Mouse (Mus musculus): Measurements from ENCODE around the gene Klk1b4.
A peak's percentile ranks its signal among the peaks of the same experiment; 100 is the strongest.
"Not testable (repeated sequence)": the region's sequence is repeated elsewhere in the genome, so short reads cannot be mapped to it uniquely, and the experiment has no call there.

Gene Klk1b4

GRCm38 (mm10) chr7:44207135-44207534 is at the start of gene Klk1b4:
Gene Klk1b4, plus strand, starts transcription at chr7:44207435.
- DNase-seq (ENCODE audit: low spot score): not testable (repeated sequence)

DNA sequence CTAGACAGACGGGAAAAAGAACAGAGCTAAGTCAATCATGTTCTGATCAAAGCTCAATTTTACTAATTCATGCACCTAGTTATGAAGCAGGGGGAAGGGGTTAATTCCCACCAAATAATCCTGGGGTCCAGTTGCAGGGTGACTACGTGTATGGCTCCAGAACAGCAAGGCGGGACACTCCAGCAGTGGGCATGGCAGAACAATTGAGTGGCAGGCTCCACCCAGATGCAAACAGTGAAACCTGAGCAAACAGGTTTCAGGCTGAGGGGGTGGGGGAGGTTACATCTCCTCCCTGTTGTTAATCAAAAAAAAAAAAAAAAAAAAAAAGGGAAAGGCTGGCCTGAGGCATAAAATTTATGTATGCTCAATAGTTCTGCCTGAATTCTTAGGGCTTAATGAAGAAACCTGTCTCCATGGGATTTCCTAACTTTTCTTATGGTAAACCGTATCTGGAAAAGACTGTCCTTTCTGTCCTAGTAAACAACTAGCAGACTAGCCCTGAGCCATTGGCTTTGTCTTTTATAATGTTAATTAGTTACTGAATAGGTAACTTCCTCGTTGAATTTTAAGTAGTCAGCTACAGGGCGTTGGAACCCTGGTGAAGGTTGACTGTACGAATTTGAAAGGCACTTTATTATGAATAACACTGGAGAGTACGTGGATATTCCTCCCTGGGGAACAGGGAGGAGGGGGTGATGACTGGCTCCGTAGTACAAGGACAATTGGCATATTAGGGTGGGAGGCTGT is 27.8 kb upstream of the Klk1b4 start:
- DNase-seq (ENCODE audit: low spot score): no peak

- DNase-seq (ENCODE audit: low spot score): not testable (repeated sequence)
Observed at GRCm38 (mm10) chr7:44186516-44186915, 20.7 kb upstream of the Klk1b4 start.

GRCm38 (mm10) chr7:44187936-44188335 is 19.3 kb upstream of the Klk1b4 start, which contains the start of gene Klk1b24:
Gene Klk1b24, plus strand, starts transcription at chr7:44188236.
- not testable (repeated sequence) for DNase-seq (ENCODE audit: low spot score)

DNA sequence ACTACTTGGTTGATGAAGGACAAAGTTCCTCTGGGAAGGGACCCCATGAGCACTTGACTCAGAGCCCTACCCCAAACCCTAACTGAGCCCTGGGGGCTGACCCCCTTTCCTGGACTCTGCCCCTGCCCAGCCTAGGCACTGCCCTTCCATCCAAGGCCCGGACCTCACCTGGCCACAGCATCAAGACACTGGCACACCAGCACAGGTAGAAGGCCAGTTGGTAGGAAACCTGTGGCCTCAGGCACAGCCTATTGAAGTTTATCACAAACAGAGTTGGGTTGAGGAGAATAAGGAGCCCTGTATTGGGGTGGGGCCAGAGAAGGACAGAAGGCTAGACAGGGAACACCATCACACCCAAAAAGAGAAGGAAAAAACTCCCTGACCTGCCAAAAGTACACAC is 13.8 kb upstream of the Klk1b4 start:
- not testable (repeated sequence) for DNase-seq (ENCODE audit: low spot score)

DNA sequence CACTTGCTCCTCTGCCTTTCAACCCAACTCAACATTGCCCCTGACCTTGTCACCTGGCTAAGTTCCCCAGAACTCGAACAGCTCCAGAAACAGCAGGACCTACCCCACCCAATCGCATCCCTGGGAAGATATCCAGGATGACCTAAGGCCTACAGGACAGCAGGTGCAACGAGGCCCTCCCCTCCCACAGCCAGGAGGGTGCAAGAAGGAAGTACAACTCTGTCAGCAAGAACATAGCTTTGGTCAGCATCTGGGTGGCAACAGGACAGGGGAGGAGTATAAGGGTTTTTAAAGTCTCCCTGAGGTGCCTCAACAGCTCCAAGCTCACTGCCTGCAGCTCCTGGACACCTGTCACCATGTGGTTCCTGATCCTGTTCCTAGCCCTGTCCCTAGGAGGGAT is 9.3 kb upstream of the Klk1b4 start, which contains the start of gene Klk1b3:
Klk1b3 (plus strand) TSS at position 301 of the 400 bp plus-strand sequence.
- DNase-seq (ENCODE audit: low spot score): no peak

DNA sequence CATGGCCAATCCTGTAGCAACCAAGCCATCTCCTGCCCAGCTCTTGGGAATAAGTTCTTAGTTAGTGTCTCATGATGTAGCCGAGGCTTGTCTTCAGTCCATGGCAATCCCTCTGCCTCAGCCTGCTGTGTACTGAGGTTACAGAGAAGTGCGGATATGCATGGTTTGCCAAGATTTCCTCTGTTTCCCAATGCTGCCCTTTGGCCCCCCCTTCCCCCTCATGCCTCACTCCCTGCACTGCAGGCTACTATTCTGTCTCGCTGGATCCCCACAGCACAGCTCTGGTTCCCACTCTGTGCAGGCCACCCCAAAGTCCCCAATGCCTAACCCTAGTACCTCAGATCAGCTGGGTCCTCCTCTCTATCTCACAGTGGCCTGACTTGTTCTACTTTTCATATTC is 1.1 kb downstream of the Klk1b4 start:
- DNase-seq (ENCODE audit: low spot score): no peak

GRCm38 (mm10) chr7:44215645-44216044 is 8.4 kb downstream of the Klk1b4 start, which contains the start of gene Klk1b5:
Gene Klk1b5, plus strand, starts transcription at chr7:44215945.
- DNase-seq (ENCODE audit: low spot score): no peak

GRCm38 (mm10) chr7:44221601-44222000 is 14.4 kb downstream of the Klk1b4 start:
- not testable (repeated sequence) for DNase-seq (ENCODE audit: low spot score)

DNA sequence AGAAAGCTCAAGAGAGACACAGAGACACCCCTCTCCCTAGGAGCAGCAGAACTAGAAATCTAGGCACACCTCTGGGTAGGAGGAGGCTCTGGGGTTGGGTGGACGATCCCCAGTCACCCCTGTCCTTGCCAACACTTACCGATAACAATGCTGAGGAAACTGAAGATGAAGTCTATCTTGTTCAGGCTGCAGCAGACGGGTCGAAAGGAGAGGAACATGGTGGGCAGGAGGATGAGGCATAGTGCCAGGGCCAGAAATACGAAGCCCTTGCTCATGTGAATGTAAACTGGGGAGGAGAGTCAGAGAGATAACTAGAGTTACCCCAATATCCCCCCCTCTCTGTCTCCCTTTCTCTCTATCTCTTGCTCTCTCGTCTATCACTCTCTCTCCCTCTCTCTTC is 15.1 kb downstream of the Klk1b4 start:
- not testable (repeated sequence) for DNase-seq (ENCODE audit: low spot score)

DNA sequence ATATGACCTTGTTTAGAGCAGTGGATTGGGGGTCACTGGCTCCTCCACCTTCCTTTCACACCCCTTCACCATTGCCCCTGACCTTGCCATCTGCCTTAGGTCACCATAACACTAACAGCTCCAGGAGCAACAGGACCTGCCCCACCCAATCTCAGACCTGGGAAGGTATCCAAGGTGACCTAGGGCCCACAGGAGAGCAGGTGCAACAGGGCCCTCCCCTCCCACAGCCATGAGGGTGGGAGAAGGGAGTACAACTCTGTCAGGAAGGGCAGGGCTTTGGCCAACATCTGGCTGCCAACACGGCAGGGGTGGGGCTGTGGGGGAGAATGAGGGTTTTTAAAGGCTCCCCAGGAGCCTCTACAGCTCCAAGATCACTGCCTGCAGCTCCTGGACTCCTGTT is 17.8 kb downstream of the Klk1b4 start, which contains the start of gene Klk1:
Klk1 (plus strand) TSS at position 285 of the 400 bp plus-strand sequence.
- no peak for DNase-seq (ENCODE audit: low spot score)

GRCm38 (mm10) chr7:44235909-44236308 is 28.7 kb downstream of the Klk1b4 start, which contains the start of gene Gm36864:
Gene Gm36864, plus strand, starts transcription at chr7:44236177.
- no peak for DNase-seq (ENCODE audit: low spot score)

DNA sequence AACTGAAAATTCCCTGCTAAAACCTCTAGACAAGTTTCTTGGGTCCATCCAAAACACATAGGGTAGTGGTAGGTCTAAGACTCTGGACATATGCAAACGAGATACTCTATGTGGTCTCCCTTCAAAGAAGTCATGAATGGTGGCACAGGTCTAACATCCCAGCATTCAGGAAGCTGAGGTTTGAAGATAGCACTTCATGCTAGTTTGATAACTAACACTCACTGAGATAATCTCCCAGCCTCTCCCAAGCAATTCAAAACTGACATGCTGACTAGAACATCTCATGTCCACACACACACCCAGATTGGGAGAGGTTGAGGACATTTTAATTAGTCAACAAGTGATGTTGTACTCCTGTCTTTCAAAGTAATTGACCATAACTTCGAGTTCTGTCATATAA is 32.7 kb downstream of the Klk1b4 start:
- no peak for DNase-seq (ENCODE audit: low spot score)

DNA sequence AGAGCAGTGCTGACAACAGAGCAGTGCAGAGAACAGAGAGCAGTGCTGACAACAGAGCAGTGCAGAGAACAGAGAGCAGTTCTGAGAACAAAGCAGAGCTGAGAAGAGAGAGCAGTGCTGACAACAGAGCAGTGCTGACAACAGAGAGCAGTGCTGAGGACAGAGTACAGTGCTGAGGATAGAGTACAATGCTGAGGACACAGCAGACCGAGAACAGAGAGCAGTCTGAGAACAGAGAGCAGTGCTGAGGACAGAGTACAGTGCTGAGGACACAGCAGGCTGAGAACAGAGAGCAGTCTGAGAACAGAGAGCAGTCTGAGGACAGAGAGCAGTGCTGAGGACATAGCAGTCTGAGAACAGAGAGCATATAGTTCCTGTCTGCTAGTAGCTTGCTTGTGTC is 33.5 kb downstream of the Klk1b4 start:
- DNase-seq (ENCODE audit: low spot score): no peak

DNA sequence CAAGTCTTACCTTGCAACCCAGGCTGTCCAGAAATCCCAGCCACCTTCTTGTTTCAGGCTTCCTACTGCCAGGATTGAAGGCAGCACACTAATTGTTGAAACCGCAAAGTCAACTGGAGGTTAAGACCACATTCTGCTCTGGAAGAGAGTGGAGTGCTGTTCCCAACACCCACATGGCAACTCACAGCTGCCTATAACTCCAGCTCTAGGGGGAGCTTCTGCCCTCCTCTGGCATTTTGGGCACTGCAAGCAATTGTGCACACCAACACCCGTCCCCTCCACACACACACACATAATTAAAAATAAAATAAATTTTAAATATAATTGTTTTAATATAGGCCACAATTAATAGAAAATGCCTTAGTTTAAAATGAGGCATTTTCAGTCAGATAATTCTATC is 33.9 kb downstream of the Klk1b4 start:
- no peak for DNase-seq (ENCODE audit: low spot score)

DNA sequence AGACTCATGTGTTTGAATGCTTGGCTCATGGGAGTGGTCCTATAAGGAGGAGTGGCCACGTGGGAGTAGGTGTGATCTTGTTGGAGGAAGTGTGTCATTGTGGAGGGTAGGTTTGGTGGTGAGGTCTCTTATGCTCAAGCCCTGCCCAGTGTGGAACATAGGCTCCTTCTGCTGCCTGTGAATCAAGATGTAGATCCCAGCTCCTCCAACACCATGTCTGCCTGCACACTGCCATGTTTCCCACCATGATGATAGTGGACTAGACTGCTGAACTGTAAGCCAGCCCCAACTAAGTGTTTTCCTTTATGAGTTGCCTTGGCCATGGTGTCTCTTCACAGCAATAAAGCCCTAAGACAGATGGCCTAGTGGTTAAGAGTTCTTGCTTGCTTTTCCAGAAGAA is 36.8 kb downstream of the Klk1b4 start:
- DNase-seq (ENCODE audit: low spot score): no peak

GRCm38 (mm10) chr7:44246055-44246983 is 39.1 kb downstream of the Klk1b4 start, which contains the start of the genes 1700028J19Rik and 2410002F23Rik:
Gene 1700028J19Rik, minus strand, starts transcription at chr7:44246695.
Gene 2410002F23Rik, plus strand, starts transcription at chr7:44246722.
- DNase-seq (ENCODE audit: low spot score): peak; percentile 91

DNA sequence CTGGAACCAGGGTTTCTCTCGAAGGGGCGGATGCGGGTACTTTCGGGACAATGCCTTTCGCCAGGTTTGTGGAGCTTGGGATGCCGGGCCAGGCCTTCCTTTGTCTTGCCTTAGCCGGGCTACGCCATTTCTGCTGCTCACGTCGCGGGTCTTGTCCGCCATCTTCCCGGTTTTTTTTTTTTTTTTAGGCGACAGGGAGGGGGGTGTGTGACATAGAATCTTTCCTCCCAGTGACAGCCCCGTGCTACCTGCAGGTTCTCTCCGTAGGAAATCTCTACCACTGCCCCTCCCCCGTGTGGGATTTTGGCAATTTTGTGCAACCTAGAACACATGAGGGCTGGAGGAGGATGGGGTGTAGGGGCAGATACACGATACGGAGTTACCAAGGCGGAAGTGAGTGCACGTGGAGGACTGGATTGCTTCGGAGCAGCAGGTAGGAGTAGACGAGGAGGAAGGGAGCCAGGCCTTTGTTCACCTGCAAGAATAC is 39.8 kb downstream of the Klk1b4 start:
- DNase-seq (ENCODE audit: low spot score): no peak

DNA sequence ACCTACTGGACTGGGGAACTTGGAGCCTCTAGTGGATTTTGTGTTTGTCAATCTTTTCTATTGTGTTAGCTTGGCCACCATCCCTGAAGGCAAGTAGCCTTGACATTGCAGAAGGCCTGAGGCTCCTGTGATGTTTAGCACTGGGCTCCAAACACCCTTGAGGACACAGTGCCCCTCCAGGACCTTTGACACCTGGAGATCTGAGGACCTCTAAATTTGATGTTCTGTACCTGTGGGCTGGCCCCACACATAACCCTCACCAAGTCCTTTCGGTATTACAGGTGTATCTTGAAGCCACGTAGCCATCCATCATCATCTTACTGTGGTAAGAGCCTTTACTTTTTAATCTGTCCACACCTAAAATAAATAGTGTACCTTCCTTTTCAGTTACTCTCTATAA is 40.7 kb downstream of the Klk1b4 start:
- no peak for DNase-seq (ENCODE audit: low spot score)

- DNase-seq (ENCODE audit: low spot score): no peak
Observed at GRCm38 (mm10) chr7:44249248-44249647, 42.0 kb downstream of the Klk1b4 start.

- peak; percentile 26 for DNase-seq (ENCODE audit: low spot score)
Observed at GRCm38 (mm10) chr7:44250732-44251275, 43.6 kb downstream of the Klk1b4 start.

Measured in ovary, postnatal 36 days (tissue).